Mouse (Mus musculus): ENCODE measurements at regions not wholly inside any gene's neighbourhood (a gene's known extent, or its start where the extent isn't known, plus 50 kb on each side); places are given as distances from the start of the nearest gene placed in this dataset.

DNA sequence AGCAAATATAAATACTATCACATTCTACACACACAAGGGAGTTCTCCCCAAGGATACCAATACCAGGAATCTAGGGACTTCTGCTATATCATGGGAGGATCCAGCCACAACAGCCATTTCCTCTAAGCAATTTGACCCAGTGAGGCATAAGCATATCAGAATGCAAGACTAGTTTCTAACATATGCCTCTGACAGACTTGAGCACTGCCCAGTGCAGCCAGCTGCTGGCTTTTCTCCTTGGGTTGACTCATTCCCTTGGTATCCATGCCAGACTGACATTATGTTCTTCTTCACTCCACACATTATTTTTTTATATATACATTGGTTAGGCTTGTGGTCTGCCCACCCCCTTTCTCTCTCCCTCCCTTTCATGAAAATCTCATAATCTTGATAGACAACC lies 103.8 kb upstream of the Smarca2 start:
- TF ChIP-seq CTCF (IDR thresholded peaks at IDR 0.05; ENCODE audit: low read depth), result no peak
- no peak overlapping the region for H3K9ac ChIP-seq (ENCODE audit: low read depth, low read length)
- H3K9me3 ChIP-seq (replicated peaks; ENCODE audit: low read length), result no peaks in the 10 kb centered on the region
- no peak overlapping the region for H3K27ac ChIP-seq
- no peaks in the 10 kb centered on the region for H3K27me3 ChIP-seq (ENCODE audit: insufficient read depth, low read length)
- no peaks in the 10 kb centered on the region for H3K36me3 ChIP-seq (ENCODE audit: insufficient read depth, low read length)
- DNase-seq (ENCODE audit: low spot score) (no peak), ATAC-seq (replicated peaks; ENCODE audit: low FRiP score, low read depth) (no peak)
- H3K4me1 ChIP-seq (replicated peaks; ENCODE audit: insufficient read depth, low read length), result no peaks in the 10 kb centered on the region
- no peak overlapping the region for H3K4me3 ChIP-seq (replicated peaks; ENCODE audit: low read depth, low read length)
- H3K4me2 ChIP-seq (ENCODE audit: low read length), result no peak overlapping the region

- no peak for ATAC-seq (replicated peaks; ENCODE audit: low FRiP score, low read depth)
Observed at GRCm38 (mm10) chr19:26504027-26504426, 100.8 kb upstream of the Smarca2 start.

GRCm38 (mm10) chr19:26506802-26507201 lies 98.0 kb upstream of the Smarca2 start:
- no peak for TF ChIP-seq CTCF (IDR thresholded peaks at IDR 0.05; ENCODE audit: low read depth)
- no peak for ATAC-seq (replicated peaks; ENCODE audit: low FRiP score, low read depth)
- H3K4me1 ChIP-seq (replicated peaks; ENCODE audit: insufficient read depth, low read length), result no peaks in the 10 kb centered on the region
- no peak overlapping the region for H3K27ac ChIP-seq
- no peaks in the 10 kb centered on the region for H3K36me3 ChIP-seq (ENCODE audit: insufficient read depth, low read length)
- H3K9me3 ChIP-seq (replicated peaks; ENCODE audit: low read length), result no peaks in the 10 kb centered on the region
- no peak overlapping the region for H3K9ac ChIP-seq (ENCODE audit: low read depth, low read length)
- no peak overlapping the region for H3K4me2 ChIP-seq (ENCODE audit: low read length)
- no peak for DNase-seq (ENCODE audit: low spot score)
- WGBS, result 56% methylated on average over 1 of the region's 1 CpGs
- no peaks in the 10 kb centered on the region for H3K27me3 ChIP-seq (ENCODE audit: insufficient read depth, low read length)
- no peak overlapping the region for H3K4me3 ChIP-seq (replicated peaks; ENCODE audit: low read depth, low read length)

More at GRCm38 (mm10) chr19:26504027-26504426, 100.8 kb upstream of the Smarca2 start:
- H3K36me3 ChIP-seq (ENCODE audit: insufficient read depth, low read length), result no peaks in the 10 kb centered on the region
- 84% methylated on average over 2 of the region's 2 CpGs for WGBS
- no peak for TF ChIP-seq CTCF (IDR thresholded peaks at IDR 0.05; ENCODE audit: low read depth)
- no peak overlapping the region for H3K27ac ChIP-seq
- DNase-seq (ENCODE audit: low spot score), result no peak
- no peaks in the 10 kb centered on the region for H3K4me1 ChIP-seq (replicated peaks; ENCODE audit: insufficient read depth, low read length)
- no peak overlapping the region for H3K4me3 ChIP-seq (replicated peaks; ENCODE audit: low read depth, low read length)
- no peaks in the 10 kb centered on the region for H3K9me3 ChIP-seq (replicated peaks; ENCODE audit: low read length)
- H3K9ac ChIP-seq (ENCODE audit: low read depth, low read length), result no peak overlapping the region
- H3K27me3 ChIP-seq (ENCODE audit: insufficient read depth, low read length), result no peaks in the 10 kb centered on the region
- H3K4me2 ChIP-seq (ENCODE audit: low read length), result no peak overlapping the region

DNA sequence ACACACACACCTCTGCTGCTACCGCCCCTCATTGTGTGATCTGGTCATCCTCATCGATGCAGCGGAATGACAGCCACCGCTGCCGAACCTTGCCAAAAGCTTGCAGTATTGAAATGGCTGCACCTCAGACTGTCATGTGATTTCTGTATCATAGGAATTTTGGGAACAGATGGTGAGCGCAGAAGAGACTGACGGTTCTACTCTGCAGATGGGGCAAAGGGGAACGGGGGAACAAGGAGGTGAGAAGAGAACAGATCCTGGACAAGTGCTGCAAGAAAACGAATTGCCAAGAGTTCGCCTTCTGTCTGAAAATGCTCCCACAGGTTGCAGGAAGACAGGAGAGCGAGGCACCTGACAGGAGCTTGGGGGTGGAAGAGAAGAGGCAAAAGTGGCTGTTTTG lies 96.9 kb upstream of the Smarca2 start:
- no peak overlapping the region for H3K27ac ChIP-seq
- 79% methylated on average over 11 of the region's 11 CpGs for WGBS
- DNase-seq (ENCODE audit: low spot score), result no peak
- TF ChIP-seq CTCF (IDR thresholded peaks at IDR 0.05; ENCODE audit: low read depth), result no peak
- H3K4me2 ChIP-seq (ENCODE audit: low read length), result no peak overlapping the region
- no peaks in the 10 kb centered on the region for H3K4me1 ChIP-seq (replicated peaks; ENCODE audit: insufficient read depth, low read length)
- no peak overlapping the region for H3K9ac ChIP-seq (ENCODE audit: low read depth, low read length)
- no peak for ATAC-seq (replicated peaks; ENCODE audit: low FRiP score, low read depth)
- H3K4me3 ChIP-seq (replicated peaks; ENCODE audit: low read depth, low read length), result no peak overlapping the region
- no peaks in the 10 kb centered on the region for H3K9me3 ChIP-seq (replicated peaks; ENCODE audit: low read length)
- H3K27me3 ChIP-seq (ENCODE audit: insufficient read depth, low read length), result no peaks in the 10 kb centered on the region
- H3K36me3 ChIP-seq (ENCODE audit: insufficient read depth, low read length), result no peaks in the 10 kb centered on the region

DNA sequence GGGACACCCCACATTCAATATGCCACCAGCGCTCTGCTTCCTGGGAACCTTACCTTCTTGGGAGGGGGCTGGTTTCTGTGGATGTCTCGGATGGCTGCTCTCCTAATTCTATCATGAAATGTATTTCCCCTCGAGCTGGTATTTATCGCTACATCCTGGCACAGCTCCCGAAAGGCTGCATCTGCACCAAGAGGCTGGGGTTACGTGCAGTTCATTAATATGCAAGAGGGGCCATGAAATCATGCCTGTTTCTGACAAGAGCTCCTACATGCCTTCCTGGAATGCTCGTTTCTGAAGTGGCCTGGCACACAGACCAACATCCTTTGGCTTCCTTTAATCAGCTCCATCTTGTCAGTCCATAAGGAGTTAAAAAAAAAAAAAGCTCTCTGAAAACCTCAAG lies 96.2 kb upstream of the Smarca2 start:
- no peaks in the 10 kb centered on the region for H3K9me3 ChIP-seq (replicated peaks; ENCODE audit: low read length)
- no peak overlapping the region for H3K9ac ChIP-seq (ENCODE audit: low read depth, low read length)
- WGBS, result 38% methylated on average over 7 of the region's 7 CpGs
- H3K4me3 ChIP-seq (replicated peaks; ENCODE audit: low read depth, low read length), result no peak overlapping the region
- DNase-seq (ENCODE audit: low spot score) (peak; percentile 14), ATAC-seq (replicated peaks; ENCODE audit: low FRiP score, low read depth) (no peak)
- TF ChIP-seq CTCF (IDR thresholded peaks at IDR 0.05; ENCODE audit: low read depth), result no peak
- no peak overlapping the region for H3K27ac ChIP-seq
- H3K27me3 ChIP-seq (ENCODE audit: insufficient read depth, low read length), result no peaks in the 10 kb centered on the region
- no peaks in the 10 kb centered on the region for H3K36me3 ChIP-seq (ENCODE audit: insufficient read depth, low read length)
- H3K4me1 ChIP-seq (replicated peaks; ENCODE audit: insufficient read depth, low read length), result no peaks in the 10 kb centered on the region
- H3K4me2 ChIP-seq (ENCODE audit: low read length), result no peak overlapping the region

- WGBS, result 79% methylated on average over 2 of the region's 2 CpGs
- no peak for DNase-seq (ENCODE audit: low spot score)
- no peak for TF ChIP-seq CTCF (IDR thresholded peaks at IDR 0.05; ENCODE audit: low read depth)
- H3K4me3 ChIP-seq (replicated peaks; ENCODE audit: low read depth, low read length), result no peak overlapping the region
- no peak for ATAC-seq (replicated peaks; ENCODE audit: low FRiP score, low read depth)
- H3K36me3 ChIP-seq (ENCODE audit: insufficient read depth, low read length), result no peaks in the 10 kb centered on the region
- H3K9me3 ChIP-seq (replicated peaks; ENCODE audit: low read length), result no peaks in the 10 kb centered on the region
- H3K27ac ChIP-seq, result no peak overlapping the region
- no peak overlapping the region for H3K9ac ChIP-seq (ENCODE audit: low read depth, low read length)
- no peaks in the 10 kb centered on the region for H3K4me1 ChIP-seq (replicated peaks; ENCODE audit: insufficient read depth, low read length)
- no peaks in the 10 kb centered on the region for H3K27me3 ChIP-seq (ENCODE audit: insufficient read depth, low read length)
- H3K4me2 ChIP-seq (ENCODE audit: low read length), result no peak overlapping the region
Observed at GRCm38 (mm10) chr19:26509240-26509639, 95.6 kb upstream of the Smarca2 start.

GRCm38 (mm10) chr19:26510185-26510584 lies 94.7 kb upstream of the Smarca2 start:
- Histone ChIP-seq H3K27me3 (ENCODE audit: insufficient read depth, low read length) (no peaks in the 10 kb centered on the region), H3K4me2 (ENCODE audit: low read length) (no peak overlapping the region), H3K36me3 (ENCODE audit: insufficient read depth, low read length) (no peaks in the 10 kb centered on the region), H3K4me1 (replicated peaks; ENCODE audit: insufficient read depth, low read length) (no peaks in the 10 kb centered on the region), H3K27ac (no peak overlapping the region), H3K4me3 (replicated peaks; ENCODE audit: low read depth, low read length) (no peak overlapping the region), H3K9ac (ENCODE audit: low read depth, low read length) (no peak overlapping the region), H3K9me3 (replicated peaks; ENCODE audit: low read length) (no peaks in the 10 kb centered on the region)
- ATAC-seq (replicated peaks; ENCODE audit: low FRiP score, low read depth) (no peak), DNase-seq (ENCODE audit: low spot score) (no peak)
- no peak for TF ChIP-seq CTCF (IDR thresholded peaks at IDR 0.05; ENCODE audit: low read depth)
- WGBS, result 84% methylated on average over 12 of the region's 12 CpGs

Data from kidney, postnatal 0 days (tissue).